Mouse (Mus musculus): ENCODE measurements around the gene Gm21093. TPM values are rescaled to one million over a fixed set of nuclear protein-coding genes. Genes with fewer than 3 reads are reported as not detected.
"Not testable (repeated sequence)": the region's sequence is repeated elsewhere in the genome, so short reads cannot be mapped to it uniquely, and the experiment has no call there.

Gene Gm21093
- polyA plus RNA-seq (2016; fragmentation: Nextera tagmentation; extraction: Ambion mirVana) = not detected in 2 replicates

DNA sequence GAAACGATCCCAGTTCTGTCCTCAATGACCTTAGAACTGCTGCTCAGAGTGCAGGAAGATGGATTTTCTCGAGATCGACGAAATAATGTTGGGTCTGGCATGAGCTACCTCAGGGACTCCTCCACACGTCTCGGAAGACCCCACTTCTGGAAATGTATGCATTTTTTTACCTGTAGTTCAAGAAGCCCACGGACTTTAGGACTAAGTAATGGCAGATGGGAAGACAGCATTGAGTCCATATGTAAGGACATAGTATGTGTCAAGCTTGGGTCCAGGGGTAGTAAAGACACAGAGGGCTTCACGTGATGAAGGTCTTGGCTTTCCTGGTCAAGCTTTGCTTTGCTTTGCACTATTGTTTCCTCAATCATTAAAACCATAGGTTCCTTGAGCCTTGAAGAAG lies at the start of gene Gm21093:
TSS of gene Gm21093 (minus strand) at position 101 of the 400 bp plus-strand sequence.
- not testable (repeated sequence) for H3K4me3 ChIP-seq; DNase-seq (ENCODE audit: low spot score); H3K4me1 ChIP-seq; H3K36me3 ChIP-seq (replicated peaks); H3K9me3 ChIP-seq; H3K27ac ChIP-seq (replicated peaks); H3K27me3 ChIP-seq (replicated peaks; ENCODE audit: low read depth, poor library complexity, severe bottlenecking)
- no CpG with 5 or more reads among the region's 8 CpGs for WGBS

Other genes starting within 250 kb of the Gm21093 start
- not detected in 2 replicates for gene Gm21541, start 131.1 kb downstream of the Gm21093 start, polyA plus RNA-seq (2016; fragmentation: Nextera tagmentation; extraction: Ambion mirVana)
- 1.5 and 2.8 TPM in 2 replicates for gene Gm20878, start 93.2 kb downstream of the Gm21093 start, polyA plus RNA-seq (2016; fragmentation: Nextera tagmentation; extraction: Ambion mirVana)
- 0.11 TPM in 1 of 2 replicates, not detected in the other for gene Fam205a4, start 68.7 kb downstream of the Gm21093 start, polyA plus RNA-seq (2016; fragmentation: Nextera tagmentation; extraction: Ambion mirVana)
- gene Gm3893, start 56.5 kb upstream of the Gm21093 start, polyA plus RNA-seq (2016; fragmentation: Nextera tagmentation; extraction: Ambion mirVana) = not detected in 2 replicates
- gene Gm13304, start 80.1 kb upstream of the Gm21093 start, polyA plus RNA-seq (2016; fragmentation: Nextera tagmentation; extraction: Ambion mirVana) = 2.7 TPM in 1 of 2 replicates, not detected in the other
- gene Gm13306, start 118.7 kb upstream of the Gm21093 start, polyA plus RNA-seq (2016; fragmentation: Nextera tagmentation; extraction: Ambion mirVana) = not detected in 2 replicates
- gene Gm13305, start 133.9 kb upstream of the Gm21093 start, polyA plus RNA-seq (2016; fragmentation: Nextera tagmentation; extraction: Ambion mirVana) = 0.49 TPM in 1 of 2 replicates, not detected in the other
- gene Gm10600, start 205.9 kb upstream of the Gm21093 start, polyA plus RNA-seq (2016; fragmentation: Nextera tagmentation; extraction: Ambion mirVana) = not detected in 2 replicates
- gene Ccl21b, start 221.0 kb upstream of the Gm21093 start, polyA plus RNA-seq (2016; fragmentation: Nextera tagmentation; extraction: Ambion mirVana) = not detected in 2 replicates